Mouse (Mus musculus) frontal cortex, adult 2 months (tissue): Measurements from ENCODE around the gene Plek. TPM values are rescaled to one million over a fixed set of nuclear protein-coding genes. Genes with fewer than 3 reads are reported as not detected.

ENCODE experiments used
- DNase-seq, 2 experiments: peaks; one replicate each; pipeline ENCODE4 v3.0.0; 2022; ENCODE audit warnings: low spot score in 1 of 2; ENCODE audit errors: extremely low spot score in 1 of 2
- polyA plus RNA-seq: library from polyadenylated mRNA; depleted of rRNA; stranded (reverse); fragments of >200 nt; gene quantifications from 2 replicates; pipeline ENCODE4 v1.2.3, GENCODE M21; 2012; rRNA removed

The Plek gene
- polyA plus RNA-seq, 1 experiment, result 8.5 TPM

- peak; percentile 95 to 97 for DNase-seq
Observed at GRCm38 (mm10) chr11:16950976-16951760, 101.0 kb downstream of the Plek start, which contains the start of gene Fbxo48. TSS of gene Fbxo48 (plus strand) at chr11:16951375.

- DNase-seq, result no peak
Observed at GRCm38 (mm10) chr11:16950226-16950975, 101.8 kb downstream of the Plek start.

DNA sequence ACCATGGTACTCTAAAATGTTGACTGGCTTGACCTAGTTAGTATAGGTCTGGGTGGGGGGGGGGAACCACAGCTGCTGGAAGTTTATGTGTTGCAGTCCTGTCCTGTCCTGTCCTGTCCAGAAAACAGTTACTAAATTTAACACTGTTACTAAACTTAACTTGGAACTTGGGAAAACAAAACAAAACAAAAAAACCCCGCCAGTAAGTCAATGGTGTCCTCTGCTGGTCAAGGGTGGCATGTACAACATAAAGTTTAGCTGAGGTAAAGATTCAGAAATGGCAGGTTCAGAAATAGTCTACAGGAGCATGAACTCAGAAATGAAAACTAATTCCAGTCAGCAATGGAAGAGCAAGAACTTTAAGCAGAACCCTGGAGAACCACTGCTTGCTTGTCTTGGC lies 103.4 kb downstream of the Plek start:
- DNase-seq, result peak in 1 of 2 experiments; percentile 40

GRCm38 (mm10) chr11:16943016-16943415 lies 109.2 kb downstream of the Plek start:
- DNase-seq, result no peak

GRCm38 (mm10) chr11:16941973-16942452 lies 110.2 kb downstream of the Plek start:
- DNase-seq, result no peak

DNA sequence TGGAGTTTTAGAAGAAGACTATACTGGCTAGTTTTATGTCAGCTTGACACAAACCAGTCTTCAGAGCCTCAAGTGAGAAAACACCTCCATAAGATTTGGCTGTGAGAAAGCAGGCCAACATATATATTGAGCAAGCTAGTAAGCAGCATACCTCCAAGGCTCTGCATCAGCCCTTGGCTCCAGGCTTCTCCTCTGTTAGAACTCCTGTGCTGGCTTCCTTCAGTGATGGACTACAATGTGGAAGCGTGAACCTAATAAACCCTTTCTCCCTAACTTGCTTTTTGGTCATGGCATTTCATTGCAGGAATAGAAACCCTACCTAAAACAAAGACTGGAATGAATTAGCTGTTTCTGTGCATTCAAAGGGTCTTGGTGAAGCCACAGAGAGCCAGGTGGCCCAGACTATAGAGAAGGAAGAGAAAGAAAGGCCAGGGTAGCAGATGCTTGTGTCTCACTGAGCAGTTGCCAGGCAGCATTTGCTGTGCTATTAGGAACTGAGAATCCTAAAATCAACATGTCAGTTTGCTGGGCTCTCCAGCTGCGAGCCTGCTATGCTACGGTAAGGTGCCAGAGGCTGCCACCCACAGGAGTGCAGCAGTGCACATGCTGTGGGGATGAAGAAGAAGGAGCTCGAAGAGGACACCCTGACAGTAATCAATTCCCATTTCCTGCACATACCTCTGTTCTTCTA lies 110.9 kb downstream of the Plek start:
- DNase-seq, result peak in 1 of 2 experiments; percentile 20

DNA sequence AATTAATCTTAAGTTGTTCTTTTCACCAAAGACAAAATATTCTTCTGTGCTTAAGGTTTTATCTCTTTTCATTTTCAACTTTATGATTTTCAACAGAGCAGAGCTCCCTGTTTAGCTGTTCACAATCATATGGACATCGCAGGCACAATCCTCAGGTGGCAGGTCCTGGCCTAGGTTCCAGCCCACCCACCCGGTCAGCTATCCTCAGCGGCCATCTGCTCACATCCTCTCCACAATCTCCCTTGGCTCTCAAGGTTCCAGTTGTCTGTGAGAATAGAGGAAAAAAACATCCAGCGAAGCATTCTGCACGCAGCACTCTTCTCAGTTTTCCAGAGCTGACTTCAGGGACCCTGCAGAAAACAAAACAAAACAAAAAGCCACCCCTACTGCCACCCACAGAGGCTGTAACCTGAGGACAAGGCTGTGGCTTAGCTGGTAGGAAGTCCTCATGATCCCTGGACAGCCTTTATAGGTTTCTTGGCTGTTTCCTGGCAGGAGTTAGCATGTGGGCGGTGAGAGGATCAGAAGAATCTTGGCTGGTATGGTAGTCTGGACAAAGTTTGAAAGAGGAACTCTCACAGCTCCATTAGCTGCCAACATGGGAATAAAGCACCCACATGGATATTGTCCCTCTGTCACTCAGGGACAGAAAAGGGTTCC lies 116.5 kb downstream of the Plek start:
- DNase-seq, result peak in 1 of 2 experiments; percentile 45

- DNase-seq, result no peak
Observed at GRCm38 (mm10) chr11:16932159-16932558, 120.0 kb downstream of the Plek start.

Other genes with a start within 250 kb of the Plek start
- gene Fbxo48, start 101.0 kb downstream of the Plek start, polyA plus RNA-seq, result 0.67 and 0.70 TPM in 2 replicates
- gene Cnrip1, start 795 bp downstream of the Plek start, polyA plus RNA-seq, result 125 and 128 TPM in 2 replicates
- gene Ppp3r1, start 106.9 kb upstream of the Plek start, polyA plus RNA-seq, result 411 and 441 TPM in 2 replicates
- 8.0 and 8.1 TPM in 2 replicates for gene Wdr92, start 129.7 kb upstream of the Plek start, polyA plus RNA-seq
- 17.0 and 17.8 TPM in 2 replicates for gene Pno1, start 159.2 kb upstream of the Plek start, polyA plus RNA-seq
- 28.4 and 34.9 TPM in 2 replicates for gene C1d, start 205.2 kb upstream of the Plek start, polyA plus RNA-seq